Mouse (Mus musculus) embryo, embryonic 10 days (tissue): ENCODE data around the gene Gm49380.

Source experiments
- DNase-seq: peaks from one replicate; pipeline ENCODE4 v3.0.0-alpha.2; 2015; ENCODE audit warnings: low spot score

Gene Gm49380

GRCm38 (mm10) chr9:44113105-44113789, at the start of gene Gm49380, which contains the start of gene Rnf26:
Gm49380 (minus strand) TSS chr9:44113500.
Rnf26 (minus strand) TSS chr9:44113517.
- peak; percentile 99 for DNase-seq

GRCm38 (mm10) chr9:44159886-44160285, 46.6 kb upstream of the Gm49380 start:
- DNase-seq: no peak

GRCm38 (mm10) chr9:44147290-44147689, 34.0 kb upstream of the Gm49380 start:
- DNase-seq: no peak

- no peak for DNase-seq
Observed at GRCm38 (mm10) chr9:44144718-44145060, 31.4 kb upstream of the Gm49380 start.

GRCm38 (mm10) chr9:44144023-44144717, 30.9 kb upstream of the Gm49380 start:
- peak; percentile 61 for DNase-seq

GRCm38 (mm10) chr9:44143421-44143820, 30.1 kb upstream of the Gm49380 start:
- no peak for DNase-seq

GRCm38 (mm10) chr9:44141951-44142350, 28.7 kb upstream of the Gm49380 start:
- no peak for DNase-seq

GRCm38 (mm10) chr9:44137846-44138245, 24.5 kb upstream of the Gm49380 start:
- no peak for DNase-seq

GRCm38 (mm10) chr9:44135731-44136411, 22.6 kb upstream of the Gm49380 start:
- no peak for DNase-seq

- no peak for DNase-seq
Observed at GRCm38 (mm10) chr9:44134851-44135730, 21.8 kb upstream of the Gm49380 start.

- DNase-seq: peak; percentile 55
Observed at GRCm38 (mm10) chr9:44134101-44134850, 21.0 kb upstream of the Gm49380 start, which contains the start of gene Mcam. Mcam (plus strand) TSS chr9:44134469.

- DNase-seq: no peak
Observed at GRCm38 (mm10) chr9:44133287-44133686, 20.0 kb upstream of the Gm49380 start.

- DNase-seq: no peak
Observed at GRCm38 (mm10) chr9:44132200-44132599, 18.9 kb upstream of the Gm49380 start.

- no peak for DNase-seq
Observed at GRCm38 (mm10) chr9:44131276-44131590, 17.9 kb upstream of the Gm49380 start.

- DNase-seq: peak; percentile 68
Observed at GRCm38 (mm10) chr9:44130581-44131275, 17.4 kb upstream of the Gm49380 start.

- DNase-seq: peak; percentile 84
Observed at GRCm38 (mm10) chr9:44130034-44130433, 16.7 kb upstream of the Gm49380 start.

GRCm38 (mm10) chr9:44129633-44130032, 16.3 kb upstream of the Gm49380 start:
- DNase-seq: no peak

- no peak for DNase-seq
Observed at GRCm38 (mm10) chr9:44127351-44127801, 14.1 kb upstream of the Gm49380 start.

- DNase-seq: no peak
Observed at GRCm38 (mm10) chr9:44126746-44127145, 13.4 kb upstream of the Gm49380 start.

- peak; percentile 93 for DNase-seq
Observed at GRCm38 (mm10) chr9:44125546-44126428, 12.5 kb upstream of the Gm49380 start.
